Mouse (Mus musculus): ENCODE results near the gene Eif3f.

GRCm38 (mm10) chr7:108884906-108885305 is 49.3 kb upstream of the Eif3f start, which contains the start of gene Olfr518:
- TF ChIP-seq CTCF (conservative IDR thresholded peaks at IDR 0.05 in 1 of 2, IDR thresholded peaks at IDR 0.05 in 1 of 2; ENCODE audit: low read depth in 2 of 2, low read length in 2 of 2), result no peak
- no peak for TF ChIP-seq E2F4 (IDR thresholded peaks at IDR 0.05; ENCODE audit: insufficient replicate concordance, low read depth, low read length)
- no peak for TF ChIP-seq EP300 (IDR thresholded peaks at IDR 0.05; ENCODE audit: low read length)
- no peak for TF ChIP-seq HCFC1 (IDR thresholded peaks at IDR 0.05; ENCODE audit: low read depth, low read length)
